Mouse (Mus musculus) midbrain, embryonic 12.5 days (tissue): ENCODE measurements around the gene Ddx27. TPM values are rescaled to one million over a fixed set of nuclear protein-coding genes. Genes with fewer than 3 reads are reported as not detected.
A peak's percentile ranks its signal among the peaks of the same experiment; 100 is the strongest.
"Not testable (repeated sequence)": the region's sequence is repeated elsewhere in the genome, so short reads cannot be mapped to it uniquely, and the experiment has no call there.

ENCODE experiments used
- ATAC-seq: fragments of 200-750 bp; cut with Nextera tagmentation; 2 replicates; pipeline ENCODE4 v1.8.0; 2017; ENCODE audit warnings: low read depth, moderate TSS enrichment, moderate library complexity; ENCODE audit not compliant: low FRiP score
- H3K27ac ChIP-seq: fragments of 300-500 bp; sonication (generic); replicated peaks from 2 replicates; pipeline ENCODE4 v1.5.1; 2016; ENCODE audit warnings: mild to moderate bottlenecking
- H3K27me3 ChIP-seq: fragments of 300-500 bp; sonication (generic); 2 replicates; pipeline ENCODE4 v1.6.1; 2016; ENCODE audit warnings: mild to moderate bottlenecking
- H3K36me3 ChIP-seq: fragments of 300-500 bp; sonication (generic); 2 replicates; pipeline ENCODE4 v1.6.1; 2016
- H3K4me1 ChIP-seq: fragments of 300-500 bp; sonication (generic); 2 replicates; pipeline ENCODE4 v1.6.1; 2016
- H3K4me2 ChIP-seq: fragments of 300-500 bp; sonication (generic); replicated peaks from 2 replicates; pipeline ENCODE4 v1.6.1; 2016; ENCODE audit warnings: mild to moderate bottlenecking, moderate library complexity
- H3K4me3 ChIP-seq: fragments of 300-500 bp; sonication (generic); 2 replicates; pipeline ENCODE4 v1.5.1; 2016; ENCODE audit warnings: mild to moderate bottlenecking
- H3K9ac ChIP-seq: fragments of 300-500 bp; sonication (generic); replicated peaks from 2 replicates; pipeline ENCODE4 v1.6.1; 2016; ENCODE audit warnings: mild to moderate bottlenecking, moderate library complexity
- H3K9me3 ChIP-seq: fragments of 300-500 bp; sonication (generic); 2 replicates; pipeline ENCODE4 v1.6.1; 2016; ENCODE audit warnings: mild to moderate bottlenecking
- WGBS: fragments of 180-500 bp; shearing (Covaris S2); methylation state at CpG from one replicate; pipeline ENCODE4 v1.1.7; 2016; 5-methylcytosine and 5-hydroxymethylcytosine counted together
- polyA plus RNA-seq: library from polyadenylated mRNA; unstranded; fragments of >200 nt; fragmentation: Nextera tagmentation; extraction: Ambion mirVana; gene quantifications from 2 replicates; pipeline ENCODE4 v1.2.1, GENCODE M21; 2016

The Ddx27 gene
- polyA plus RNA-seq, 1 experiment from 2014 or later: 50.2 TPM

- Histone ChIP-seq H3K9ac (peak overlapping the region; percentile 54), H3K4me1 (peaks cover 37% of the 10 kb centered on the region)
These were observed 18.5 kb upstream of the Ddx27 start for GRCm38 (mm10) chr2:166996533-166996894.

GRCm38 (mm10) chr2:167001486-167001885 is 13.5 kb upstream of the Ddx27 start:
- H3K27me3 ChIP-seq: no peaks in the 10 kb centered on the region
- no peaks in the 10 kb centered on the region for H3K36me3 ChIP-seq
- peaks cover 4% of the 10 kb centered on the region; the same call in 1 of the 2 replicates for H3K4me1 ChIP-seq
- no peak overlapping the region for H3K4me2 ChIP-seq
- WGBS: 81% methylated on average over 9 of the region's 9 CpGs
- H3K9ac ChIP-seq: no peak overlapping the region
- no peaks in the 10 kb centered on the region for H3K9me3 ChIP-seq
- H3K4me3 ChIP-seq: no peak overlapping the region
- no peak for ATAC-seq
- no peak overlapping the region for H3K27ac ChIP-seq

More at GRCm38 (mm10) chr2:166996533-166996894, 18.5 kb upstream of the Ddx27 start:
- H3K36me3 ChIP-seq: no peaks in the 10 kb centered on the region
- H3K9me3 ChIP-seq: no peaks in the 10 kb centered on the region
- 45% methylated on average over 8 of the region's 8 CpGs for WGBS
- H3K27me3 ChIP-seq: no peaks in the 10 kb centered on the region
- peak overlapping the region; percentile 60 for H3K27ac ChIP-seq
- ATAC-seq: peak; percentile 33
- peak overlapping the region; percentile 53 for H3K4me2 ChIP-seq
- peak overlapping the region; percentile 99 for H3K4me3 ChIP-seq

- H3K4me1 ChIP-seq: no peaks in the 10 kb centered on the region
- H3K27me3 ChIP-seq: no peaks in the 10 kb centered on the region
- H3K9me3 ChIP-seq: no peaks in the 10 kb centered on the region
- H3K4me3 ChIP-seq: no peak overlapping the region
- H3K36me3 ChIP-seq: no peaks in the 10 kb centered on the region
- H3K4me2 ChIP-seq: no peak overlapping the region
- no peak for ATAC-seq
- WGBS: 46% methylated on average over 8 of the region's 8 CpGs
- no peak overlapping the region for H3K9ac ChIP-seq
- H3K27ac ChIP-seq: no peak overlapping the region
These were observed 10.7 kb upstream of the Ddx27 start for GRCm38 (mm10) chr2:167004099-167004854.

- ATAC-seq: no peak
- 92% methylated on average over 2 of the region's 2 CpGs for WGBS
- no peak overlapping the region for H3K27ac ChIP-seq
These were observed 8.6 kb upstream of the Ddx27 start for GRCm38 (mm10) chr2:167006355-167006754.

GRCm38 (mm10) chr2:167007001-167007491 is 7.9 kb upstream of the Ddx27 start:
- H3K9ac ChIP-seq: no peak overlapping the region
- H3K4me1 ChIP-seq: no peaks in the 10 kb centered on the region
- ATAC-seq: no peak
- 74% methylated on average over 13 of the region's 13 CpGs for WGBS
- H3K36me3 ChIP-seq: no peaks in the 10 kb centered on the region
- no peaks in the 10 kb centered on the region for H3K27me3 ChIP-seq
- H3K4me2 ChIP-seq: no peak overlapping the region
- H3K27ac ChIP-seq: no peak overlapping the region
- no peaks in the 10 kb centered on the region for H3K9me3 ChIP-seq
- no peak overlapping the region for H3K4me3 ChIP-seq

More at GRCm38 (mm10) chr2:167006355-167006754, 8.6 kb upstream of the Ddx27 start:
- no peaks in the 10 kb centered on the region for H3K9me3 ChIP-seq
- no peaks in the 10 kb centered on the region for H3K36me3 ChIP-seq
- H3K4me3 ChIP-seq: no peak overlapping the region
- no peak overlapping the region for H3K9ac ChIP-seq
- no peaks in the 10 kb centered on the region for H3K4me1 ChIP-seq
- no peak overlapping the region for H3K4me2 ChIP-seq
- no peaks in the 10 kb centered on the region for H3K27me3 ChIP-seq

- H3K27me3 ChIP-seq, H3K4me1 ChIP-seq, H3K9me3 ChIP-seq, H3K27ac ChIP-seq, H3K4me3 ChIP-seq, H3K9ac ChIP-seq, ATAC-seq, H3K36me3 ChIP-seq, H3K4me2 ChIP-seq: not testable (repeated sequence)
- WGBS: 86% methylated on average over 4 of the region's 4 CpGs
These were observed 7.4 kb upstream of the Ddx27 start for GRCm38 (mm10) chr2:167007565-167007964.

GRCm38 (mm10) chr2:167009483-167009882 is 5.5 kb upstream of the Ddx27 start:
- 88% methylated on average over 4 of the region's 4 CpGs for WGBS
- no peak overlapping the region for H3K4me3 ChIP-seq
- no peaks in the 10 kb centered on the region for H3K36me3 ChIP-seq
- no peaks in the 10 kb centered on the region for H3K4me1 ChIP-seq
- H3K4me2 ChIP-seq: no peak overlapping the region
- no peaks in the 10 kb centered on the region for H3K9me3 ChIP-seq
- no peak overlapping the region for H3K9ac ChIP-seq
- no peak for ATAC-seq
- no peaks in the 10 kb centered on the region for H3K27me3 ChIP-seq
- H3K27ac ChIP-seq: no peak overlapping the region

DNA sequence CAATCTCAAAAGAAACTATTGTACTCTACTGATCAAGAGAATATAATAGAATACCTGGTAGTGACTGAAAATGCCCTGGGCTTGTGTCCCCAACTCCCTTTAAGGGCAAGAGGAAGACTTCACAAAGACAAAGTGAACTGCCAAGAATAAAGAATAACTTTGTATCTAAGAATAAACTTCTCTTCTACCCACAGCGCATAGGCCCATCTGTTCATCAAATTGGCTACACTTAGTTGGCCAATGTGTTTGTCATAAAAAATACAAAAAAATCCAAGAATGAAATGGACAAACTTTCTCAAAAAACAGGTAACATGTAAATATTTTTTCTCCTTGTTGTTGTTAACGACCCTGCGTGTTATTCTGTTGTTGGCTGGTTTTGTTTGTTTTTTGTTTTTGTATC is 4.4 kb upstream of the Ddx27 start:
- 87% methylated on average over 3 of the region's 3 CpGs for WGBS
- Histone ChIP-seq H3K9ac (no peak overlapping the region), H3K27ac (no peak overlapping the region), H3K4me3 (no peak overlapping the region), H3K36me3 (no peaks in the 10 kb centered on the region), H3K27me3 (no peaks in the 10 kb centered on the region), H3K4me1 (peaks cover 4% of the 10 kb centered on the region), H3K9me3 (no peaks in the 10 kb centered on the region), H3K4me2 (no peak overlapping the region)
- no peak for ATAC-seq

GRCm38 (mm10) chr2:167015382-167015718 is 357 bp downstream of the Ddx27 start:
- peak overlapping the region; percentile 82 for H3K9ac ChIP-seq
- H3K4me3 ChIP-seq: peak overlapping the region; percentile 92
- no peaks in the 10 kb centered on the region for H3K27me3 ChIP-seq
- peak overlapping the region; percentile 97 for H3K4me2 ChIP-seq
- 0% methylated on average over 21 of the region's 21 CpGs for WGBS
- peak; percentile 68 for ATAC-seq
- H3K27ac ChIP-seq: 0 out of 2 replicates have a peak overlapping the region, but pooled peaks have one; percentile 15
- peaks cover 23% of the 10 kb centered on the region for H3K36me3 ChIP-seq
- H3K4me1 ChIP-seq: peaks cover 18% of the 10 kb centered on the region
- no peaks in the 10 kb centered on the region for H3K9me3 ChIP-seq

DNA sequence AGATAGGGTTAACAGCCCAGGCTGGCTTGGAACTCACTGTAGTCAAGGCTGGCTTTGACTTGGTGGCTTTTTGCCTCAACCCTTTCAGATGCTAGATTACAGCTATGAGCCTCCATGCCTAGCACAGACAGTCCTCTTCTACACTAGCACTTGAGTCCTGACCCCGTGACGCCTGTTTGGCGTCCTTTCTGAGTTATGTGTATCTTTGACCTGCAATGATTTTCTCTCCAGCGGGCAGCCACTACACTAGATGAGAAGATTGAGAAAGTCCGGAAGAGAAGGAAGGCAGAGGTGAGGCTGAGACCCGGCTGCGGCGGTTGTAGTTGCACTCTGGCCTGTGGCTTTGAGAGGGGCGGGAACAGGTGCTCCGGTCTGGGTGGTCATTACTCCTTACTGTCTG is 4.4 kb downstream of the Ddx27 start:
- no peak for ATAC-seq
- peaks cover 18% of the 10 kb centered on the region for H3K4me1 ChIP-seq

GRCm38 (mm10) chr2:167028553-167028952 is 13.6 kb downstream of the Ddx27 start:
- H3K9ac ChIP-seq: no peak overlapping the region
- H3K4me2 ChIP-seq: no peak overlapping the region
- no peak overlapping the region for H3K27ac ChIP-seq
- H3K4me1 ChIP-seq: no peaks in the 10 kb centered on the region
- H3K4me3 ChIP-seq: no peak overlapping the region
- H3K36me3 ChIP-seq: peaks cover 86% of the 10 kb centered on the region
- ATAC-seq: no peak
- H3K9me3 ChIP-seq: no peaks in the 10 kb centered on the region
- WGBS: 95% methylated on average over 7 of the region's 7 CpGs
- no peaks in the 10 kb centered on the region for H3K27me3 ChIP-seq

More for the DNA sequence above, 4.4 kb downstream of the Ddx27 start:
- no peak overlapping the region for H3K4me2 ChIP-seq
- no peaks in the 10 kb centered on the region for H3K27me3 ChIP-seq
- H3K9ac ChIP-seq: no peak overlapping the region
- WGBS: 97% methylated on average over 10 of the region's 10 CpGs
- no peak overlapping the region for H3K4me3 ChIP-seq
- peaks cover 56% of the 10 kb centered on the region for H3K36me3 ChIP-seq
- no peaks in the 10 kb centered on the region for H3K9me3 ChIP-seq
- H3K27ac ChIP-seq: no peak overlapping the region

GRCm38 (mm10) chr2:167030507-167030906 is 15.5 kb downstream of the Ddx27 start:
- peaks cover 90% of the 10 kb centered on the region for H3K36me3 ChIP-seq
- H3K4me1 ChIP-seq: no peaks in the 10 kb centered on the region
- H3K4me3 ChIP-seq: no peak overlapping the region
- WGBS: 97% methylated on average over 4 of the region's 4 CpGs
- no peak for ATAC-seq
- no peaks in the 10 kb centered on the region for H3K27me3 ChIP-seq
- H3K9me3 ChIP-seq: no peaks in the 10 kb centered on the region
- no peak overlapping the region for H3K9ac ChIP-seq
- H3K27ac ChIP-seq: no peak overlapping the region
- H3K4me2 ChIP-seq: no peak overlapping the region
